Mouse (Mus musculus): ENCODE measurements at regions not wholly inside any gene's neighbourhood (a gene's known extent, or its start where the extent isn't known, plus 50 kb on each side); places are given as distances from the start of the nearest gene placed in this dataset.
A peak's percentile ranks its signal among the peaks of the same experiment; 100 is the strongest.

DNA sequence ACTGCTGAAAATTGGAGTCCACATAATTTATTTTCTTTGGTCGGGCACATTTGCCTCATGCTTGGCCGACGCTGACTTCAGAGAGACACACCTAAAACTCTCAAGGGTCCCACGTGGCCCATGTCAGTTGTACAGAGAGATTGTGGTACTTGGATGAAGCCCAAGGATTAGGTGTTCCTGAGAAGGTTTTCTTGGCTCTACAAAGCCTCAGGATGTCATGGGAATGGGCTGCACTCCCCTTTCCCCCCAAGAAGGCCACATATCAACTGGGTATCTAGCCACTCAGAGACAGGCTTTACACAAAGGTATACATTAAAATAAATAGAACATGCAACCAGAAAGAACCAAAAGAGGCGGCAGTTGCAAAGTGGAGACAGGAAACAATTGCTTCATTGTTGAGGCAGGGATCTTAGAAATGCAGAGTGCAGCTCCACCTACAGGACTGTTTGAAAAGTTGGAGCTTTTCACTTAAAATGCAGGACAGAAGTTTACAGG, 1326.5 kb upstream of the Zeb2 start:
- H3K36me3 ChIP-seq (ENCODE audit: control insufficient read depth, insufficient read depth, low read length), result no peaks in the 10 kb centered on the region
- peak overlapping the region; percentile 56 for H3K27ac ChIP-seq (ENCODE audit: low read length)
- peaks cover 7% of the 10 kb centered on the region for H3K4me1 ChIP-seq (ENCODE audit: control insufficient read depth, insufficient read depth, low read length)
- ATAC-seq, result peak; percentile 78
- H3K9ac ChIP-seq (ENCODE audit: low read depth, low read length), result 0 out of 2 replicates have a peak overlapping the region, but pooled peaks have one; percentile 11
- H3K4me3 ChIP-seq (ENCODE audit: low read length), result 0 out of 2 replicates have a peak overlapping the region, but pooled peaks have one; percentile 0
- no peaks in the 10 kb centered on the region for H3K9me3 ChIP-seq (ENCODE audit: control insufficient read depth, low read length)
- H3K4me2 ChIP-seq (ENCODE audit: low read depth, low read length), result peak overlapping the region; percentile 38
- no peaks in the 10 kb centered on the region for H3K27me3 ChIP-seq (replicated peaks; ENCODE audit: control insufficient read depth, insufficient read depth, low read length)
- WGBS, result 6% methylated on average over 5 of the region's 5 CpGs

DNA sequence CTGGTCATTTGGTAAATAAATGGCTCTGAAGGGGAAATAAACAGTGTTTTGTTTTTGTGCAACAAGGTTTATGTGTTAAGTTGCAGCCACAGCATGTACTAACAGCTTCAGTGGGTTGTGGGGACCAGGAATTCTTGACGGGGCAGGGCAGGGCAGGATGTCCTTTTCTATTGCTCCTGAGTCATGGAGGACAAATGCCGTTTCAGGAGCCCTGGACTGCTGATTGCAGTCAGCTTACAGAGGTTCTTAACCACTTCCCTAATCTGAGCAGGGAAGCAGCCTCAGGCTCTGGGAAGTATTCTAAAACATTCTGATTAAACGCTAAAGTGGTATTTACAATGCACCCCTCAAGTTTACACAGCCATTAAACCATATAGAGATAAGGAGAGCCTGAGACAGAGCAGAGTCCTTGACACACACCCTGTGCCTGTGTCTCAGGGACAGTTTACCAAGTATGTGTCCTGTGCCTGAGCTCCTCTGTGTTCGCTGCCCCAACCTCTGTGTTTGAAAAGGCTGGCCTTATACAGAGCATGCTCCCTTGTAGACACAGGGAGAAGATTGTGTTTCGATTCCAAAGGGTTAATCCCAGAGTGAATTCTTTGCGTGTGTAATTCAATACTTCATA, 1326.0 kb upstream of the Zeb2 start:
- H3K9ac ChIP-seq (ENCODE audit: low read depth, low read length), result peak overlapping the region; percentile 11; the same call in 1 of the 2 replicates
- WGBS, result 17% methylated on average over 6 of the region's 6 CpGs
- 0 out of 2 replicates have a peak overlapping the region, but pooled peaks have one; percentile 0 for H3K4me3 ChIP-seq (ENCODE audit: low read length)
- H3K4me2 ChIP-seq (ENCODE audit: low read depth, low read length), result peak overlapping the region; percentile 38
- no peaks in the 10 kb centered on the region for H3K27me3 ChIP-seq (replicated peaks; ENCODE audit: control insufficient read depth, insufficient read depth, low read length)
- H3K27ac ChIP-seq (ENCODE audit: low read length), result peak overlapping the region; percentile 56
- no peaks in the 10 kb centered on the region for H3K36me3 ChIP-seq (ENCODE audit: control insufficient read depth, insufficient read depth, low read length)
- H3K4me1 ChIP-seq (ENCODE audit: control insufficient read depth, insufficient read depth, low read length), result peaks cover 7% of the 10 kb centered on the region
- H3K9me3 ChIP-seq (ENCODE audit: control insufficient read depth, low read length), result no peaks in the 10 kb centered on the region
- peak; percentile 97 for ATAC-seq

DNA sequence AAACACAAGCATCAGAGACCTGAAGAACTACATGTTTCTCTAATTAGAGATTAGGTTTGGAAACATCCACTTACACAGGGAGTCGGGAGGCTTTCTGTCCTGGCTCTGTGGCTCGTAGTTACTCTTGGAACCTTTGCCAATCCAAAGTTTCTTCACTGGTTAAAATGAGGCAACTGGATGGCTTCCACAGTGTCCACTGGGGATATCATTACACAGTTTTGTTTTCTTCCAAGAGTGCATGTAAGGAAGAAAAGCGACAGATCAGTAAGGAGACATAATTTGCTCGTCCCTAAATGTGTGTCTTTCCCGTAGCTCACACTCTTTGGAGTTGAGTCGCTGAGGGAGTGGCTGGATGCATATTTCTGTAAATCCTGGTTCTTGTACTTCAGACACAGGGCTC, 1325.4 kb upstream of the Zeb2 start:
- H3K27ac ChIP-seq (ENCODE audit: low read length), result peak overlapping the region; percentile 56
- no peaks in the 10 kb centered on the region for H3K9me3 ChIP-seq (ENCODE audit: control insufficient read depth, low read length)
- ATAC-seq, result no peak; the same call in 1 of the 2 replicates
- H3K4me2 ChIP-seq (ENCODE audit: low read depth, low read length), result peak overlapping the region; percentile 15; the same call in 1 of the 2 replicates
- H3K27me3 ChIP-seq (replicated peaks; ENCODE audit: control insufficient read depth, insufficient read depth, low read length), result no peaks in the 10 kb centered on the region
- no peak overlapping the region for H3K4me3 ChIP-seq (ENCODE audit: low read length)
- 51% methylated on average over 6 of the region's 6 CpGs for WGBS
- H3K9ac ChIP-seq (ENCODE audit: low read depth, low read length), result no peak overlapping the region
- H3K4me1 ChIP-seq (ENCODE audit: control insufficient read depth, insufficient read depth, low read length), result peaks cover 7% of the 10 kb centered on the region
- no peaks in the 10 kb centered on the region for H3K36me3 ChIP-seq (ENCODE audit: control insufficient read depth, insufficient read depth, low read length)

DNA sequence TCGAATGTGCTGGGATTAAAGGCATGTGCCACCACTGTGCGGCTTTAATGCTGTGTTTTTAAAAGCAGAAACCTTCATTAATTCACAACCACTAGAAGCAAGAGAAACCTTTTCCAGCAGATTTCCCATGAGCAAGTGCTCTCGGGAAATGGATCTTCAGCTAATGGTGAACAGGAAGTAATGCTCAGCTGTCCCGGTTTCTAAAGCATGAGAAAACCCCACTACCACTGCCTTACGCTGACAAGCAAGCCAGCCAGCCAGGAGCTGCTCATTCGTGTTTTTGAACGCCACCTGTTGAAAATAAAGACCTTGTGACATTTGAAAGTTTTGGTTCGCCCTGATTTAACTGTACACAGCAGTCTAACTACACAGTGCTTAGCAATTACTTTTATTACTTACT, 1324.7 kb upstream of the Zeb2 start:
- H3K9me3 ChIP-seq (ENCODE audit: control insufficient read depth, low read length), result no peaks in the 10 kb centered on the region
- no peak overlapping the region for H3K4me2 ChIP-seq (ENCODE audit: low read depth, low read length)
- 0 out of 2 replicates have a peak, but pooled peaks have one; percentile 13 for ATAC-seq
- no peaks in the 10 kb centered on the region for H3K27me3 ChIP-seq (replicated peaks; ENCODE audit: control insufficient read depth, insufficient read depth, low read length)
- no peak overlapping the region for H3K9ac ChIP-seq (ENCODE audit: low read depth, low read length)
- H3K4me3 ChIP-seq (ENCODE audit: low read length), result no peak overlapping the region
- no peaks in the 10 kb centered on the region for H3K36me3 ChIP-seq (ENCODE audit: control insufficient read depth, insufficient read depth, low read length)
- WGBS, result 78% methylated on average over 8 of the region's 8 CpGs
- peaks cover 7% of the 10 kb centered on the region for H3K4me1 ChIP-seq (ENCODE audit: control insufficient read depth, insufficient read depth, low read length)
- 0 out of 2 replicates have a peak overlapping the region, but pooled peaks have one; percentile 18 for H3K27ac ChIP-seq (ENCODE audit: low read length)

DNA sequence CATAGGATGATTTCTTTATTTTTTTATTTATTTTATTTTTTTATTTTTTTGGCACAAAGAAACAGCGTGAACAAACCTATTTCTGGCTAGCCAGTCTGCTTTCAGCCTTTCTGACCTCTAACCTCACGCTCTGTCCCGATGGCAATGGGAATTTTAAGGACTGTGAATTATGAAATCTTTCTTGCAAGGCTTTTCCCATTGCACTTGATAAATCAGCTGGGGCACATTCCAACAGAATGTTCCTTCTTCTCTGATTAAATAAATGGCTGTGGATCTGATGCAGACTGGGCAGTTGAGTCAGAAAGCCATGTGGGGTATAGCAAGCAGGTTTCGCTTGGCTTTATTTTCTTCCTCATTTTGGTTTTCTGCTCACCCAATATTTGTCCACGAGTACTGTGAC, 1324.2 kb upstream of the Zeb2 start:
- Histone ChIP-seq H3K4me2 (ENCODE audit: low read depth, low read length) (no peak overlapping the region), H3K27me3 (replicated peaks; ENCODE audit: control insufficient read depth, insufficient read depth, low read length) (no peaks in the 10 kb centered on the region)
- WGBS, result 89% methylated on average over 5 of the region's 5 CpGs

DNA sequence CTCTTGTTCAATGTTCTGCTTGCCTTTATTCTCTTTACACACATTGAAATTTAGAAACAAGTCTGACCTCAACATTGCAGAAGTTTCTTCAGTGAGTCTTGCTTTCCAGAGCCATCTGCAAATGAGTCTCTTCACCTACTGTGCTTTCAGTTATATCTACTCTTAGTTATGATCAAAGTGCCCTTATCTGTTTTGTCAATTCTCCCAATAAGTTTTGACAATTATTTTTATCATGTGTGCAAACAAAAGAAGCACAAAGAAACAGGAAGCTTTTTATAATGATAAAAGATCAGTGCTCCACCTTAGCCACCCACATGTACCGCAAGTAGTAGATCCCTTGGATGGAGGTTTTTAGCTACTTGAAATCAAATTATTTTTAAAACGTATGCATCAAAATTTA, 1322.8 kb upstream of the Zeb2 start:
- no peak for ATAC-seq
- Histone ChIP-seq H3K36me3 (ENCODE audit: control insufficient read depth, insufficient read depth, low read length) (no peaks in the 10 kb centered on the region), H3K4me3 (ENCODE audit: low read length) (no peak overlapping the region), H3K9me3 (ENCODE audit: control insufficient read depth, low read length) (no peaks in the 10 kb centered on the region), H3K9ac (ENCODE audit: low read depth, low read length) (no peak overlapping the region), H3K4me1 (ENCODE audit: control insufficient read depth, insufficient read depth, low read length) (peaks cover 7% of the 10 kb centered on the region), H3K27ac (ENCODE audit: low read length) (no peak overlapping the region), H3K27me3 (replicated peaks; ENCODE audit: control insufficient read depth, insufficient read depth, low read length) (no peaks in the 10 kb centered on the region), H3K4me2 (ENCODE audit: low read depth, low read length) (no peak overlapping the region)
- WGBS, result 93% methylated on average over 2 of the region's 2 CpGs

More for the DNA sequence above, 1324.2 kb upstream of the Zeb2 start:
- no peaks in the 10 kb centered on the region for H3K9me3 ChIP-seq (ENCODE audit: control insufficient read depth, low read length)
- H3K4me1 ChIP-seq (ENCODE audit: control insufficient read depth, insufficient read depth, low read length), result peaks cover 7% of the 10 kb centered on the region
- H3K36me3 ChIP-seq (ENCODE audit: control insufficient read depth, insufficient read depth, low read length), result no peaks in the 10 kb centered on the region
- no peak overlapping the region for H3K9ac ChIP-seq (ENCODE audit: low read depth, low read length)
- H3K4me3 ChIP-seq (ENCODE audit: low read length), result no peak overlapping the region
- no peak overlapping the region for H3K27ac ChIP-seq (ENCODE audit: low read length)
- ATAC-seq, result no peak

DNA sequence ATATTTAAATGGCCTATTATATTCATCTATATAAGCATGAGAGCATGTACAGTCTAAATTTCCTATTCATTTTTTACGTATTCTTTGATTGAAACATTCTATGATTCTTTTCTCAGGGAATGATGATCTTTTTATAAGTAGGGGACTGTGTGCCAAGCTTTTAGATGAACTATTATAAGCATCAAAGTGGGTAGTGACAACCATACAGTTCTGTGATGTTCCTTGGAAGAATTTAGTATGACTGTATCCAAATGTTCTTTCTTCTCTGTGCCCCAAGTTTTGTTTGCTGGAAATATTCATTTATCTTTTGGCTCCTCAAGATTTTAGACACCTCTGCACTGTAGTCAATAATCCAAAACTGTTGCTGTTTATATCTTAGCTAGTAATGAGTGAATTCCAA, 1301.1 kb upstream of the Zeb2 start:
- Histone ChIP-seq H3K36me3 (ENCODE audit: control insufficient read depth, insufficient read depth, low read length) (no peaks in the 10 kb centered on the region), H3K4me3 (ENCODE audit: low read length) (no peak overlapping the region), H3K9ac (ENCODE audit: low read depth, low read length) (no peak overlapping the region), H3K4me1 (ENCODE audit: control insufficient read depth, insufficient read depth, low read length) (no peaks in the 10 kb centered on the region), H3K27me3 (replicated peaks; ENCODE audit: control insufficient read depth, insufficient read depth, low read length) (no peaks in the 10 kb centered on the region), H3K9me3 (ENCODE audit: control insufficient read depth, low read length) (no peaks in the 10 kb centered on the region), H3K27ac (ENCODE audit: low read length) (no peak overlapping the region), H3K4me2 (ENCODE audit: low read depth, low read length) (no peak overlapping the region)
- WGBS, result 93% methylated on average over 1 of the region's 1 CpGs
- no peak for ATAC-seq

DNA sequence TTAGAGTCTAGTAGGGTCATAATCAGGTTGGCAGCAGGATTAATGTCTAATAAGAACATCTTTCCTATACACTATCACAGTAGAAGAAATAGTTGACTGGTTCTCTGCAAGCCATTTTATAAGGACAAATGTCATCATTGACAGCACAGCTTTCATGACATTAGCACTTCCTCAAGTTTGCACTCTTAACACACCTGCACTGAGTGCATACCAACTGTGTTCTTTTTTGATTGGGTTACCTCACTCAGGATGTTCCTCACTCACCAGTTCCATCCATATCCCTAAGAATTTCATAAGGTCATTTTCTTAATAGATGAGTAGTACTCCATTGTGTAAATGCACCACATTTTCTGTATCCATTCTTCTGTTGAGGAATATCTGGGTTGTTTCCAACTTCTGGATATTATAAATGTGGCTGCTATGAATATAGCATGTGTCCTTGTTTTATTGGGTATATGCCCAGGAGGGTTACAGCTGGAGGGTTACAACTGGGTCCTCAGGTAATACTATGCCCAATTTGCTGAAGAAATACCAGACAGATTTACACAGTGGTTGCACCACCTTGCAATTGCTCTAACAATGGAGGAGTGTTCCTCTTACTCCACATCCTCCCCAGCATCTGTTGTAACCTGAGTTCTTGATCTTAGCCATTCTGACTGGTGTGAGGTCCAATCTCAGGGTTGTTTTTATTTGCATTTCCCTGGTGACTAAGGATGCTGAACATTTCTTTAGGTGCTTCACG, 1285.3 kb upstream of the Zeb2 start:
- 91% methylated on average over 1 of the region's 1 CpGs for WGBS
- no peaks in the 10 kb centered on the region for H3K9me3 ChIP-seq (ENCODE audit: control insufficient read depth, low read length)
- H3K4me1 ChIP-seq (ENCODE audit: control insufficient read depth, insufficient read depth, low read length), result no peaks in the 10 kb centered on the region
- no peak overlapping the region for H3K27ac ChIP-seq (ENCODE audit: low read length)
- no peak overlapping the region for H3K4me3 ChIP-seq (ENCODE audit: low read length)
- no peak overlapping the region for H3K9ac ChIP-seq (ENCODE audit: low read depth, low read length)
- H3K36me3 ChIP-seq (ENCODE audit: control insufficient read depth, insufficient read depth, low read length), result no peaks in the 10 kb centered on the region
- ATAC-seq, result no peak
- no peak overlapping the region for H3K4me2 ChIP-seq (ENCODE audit: low read depth, low read length)
- H3K27me3 ChIP-seq (replicated peaks; ENCODE audit: control insufficient read depth, insufficient read depth, low read length), result no peaks in the 10 kb centered on the region

DNA sequence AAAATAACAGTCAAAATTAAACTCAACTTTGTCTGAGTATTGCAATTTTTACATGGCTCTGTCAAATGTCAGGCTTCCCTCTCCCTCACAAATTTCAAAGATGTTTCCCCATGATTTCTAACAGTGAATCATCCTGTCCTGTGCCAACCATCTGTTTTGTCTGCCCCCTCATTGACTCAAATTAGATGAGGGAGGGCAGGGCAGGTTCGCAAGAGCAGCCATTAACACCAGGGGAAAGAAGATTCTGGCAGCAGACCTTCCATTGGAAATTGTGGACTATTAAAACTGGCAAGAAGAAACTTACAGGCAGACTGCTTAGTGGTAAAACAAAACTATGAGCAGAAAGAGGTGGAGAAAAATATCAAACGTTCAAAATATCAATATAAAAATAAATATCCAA, 1277.0 kb upstream of the Zeb2 start:
- no peaks in the 10 kb centered on the region for H3K36me3 ChIP-seq (ENCODE audit: control insufficient read depth, insufficient read depth, low read length)
- WGBS, result 77% methylated on average over 2 of the region's 2 CpGs
- no peak overlapping the region for H3K9ac ChIP-seq (ENCODE audit: low read depth, low read length)
- H3K4me3 ChIP-seq (ENCODE audit: low read length), result no peak overlapping the region
- no peak for ATAC-seq
- no peak overlapping the region for H3K27ac ChIP-seq (ENCODE audit: low read length)
- no peak overlapping the region for H3K4me2 ChIP-seq (ENCODE audit: low read depth, low read length)
- H3K9me3 ChIP-seq (ENCODE audit: control insufficient read depth, low read length), result no peaks in the 10 kb centered on the region
- no peaks in the 10 kb centered on the region for H3K27me3 ChIP-seq (replicated peaks; ENCODE audit: control insufficient read depth, insufficient read depth, low read length)
- H3K4me1 ChIP-seq (ENCODE audit: control insufficient read depth, insufficient read depth, low read length), result no peaks in the 10 kb centered on the region
